Mouse (Mus musculus) spleen, adult 2 months (tissue): ENCODE measurements at regions not wholly inside any gene's neighbourhood (a gene's known extent, or its start where the extent isn't known, plus 50 kb on each side); places are given as distances from the start of the nearest gene placed in this dataset.

Experiments used
- DNase-seq, 2 experiments: peaks; one replicate each; pipeline versions ENCODE4 v3.0.0 to v3.0.0-alpha.2; 2012 to 2021; ENCODE audit warnings: low spot score in 2 of 2, low read depth in 1 of 2
- H3K27ac ChIP-seq: fragments of 200-500 bp; 2 replicates; pipeline ENCODE4 v1.5.1; 2012; ENCODE audit warnings: low read length, inconsistent platforms; ENCODE audit not compliant: insufficient read depth
- H3K27me3 ChIP-seq: fragments of 200-500 bp; 2 replicates; pipeline ENCODE4 v1.6.1; 2012; ENCODE audit warnings: mild to moderate bottlenecking, moderate library complexity, low read length, inconsistent platforms; ENCODE audit not compliant: control insufficient read depth, insufficient read depth
- H3K36me3 ChIP-seq: fragments of 200-500 bp; 2 replicates; pipeline ENCODE4 v1.6.1; 2012; ENCODE audit warnings: mild to moderate bottlenecking, low read length, inconsistent platforms; ENCODE audit not compliant: control insufficient read depth, insufficient read depth
- H3K4me1 ChIP-seq: fragments of 200-500 bp; 2 replicates; pipeline ENCODE4 v1.6.1; 2011; ENCODE audit warnings: inconsistent platforms; ENCODE audit not compliant: control insufficient read depth, insufficient read depth, insufficient read length
- H3K4me3 ChIP-seq: fragments of 200-500 bp; 2 replicates; pipeline ENCODE4 v1.5.1; 2011; ENCODE audit warnings: mild to moderate bottlenecking, inconsistent platforms; ENCODE audit not compliant: insufficient read depth, insufficient read length; ENCODE audit errors: extremely low read depth
- CTCF ChIP-seq: fragments of 200-500 bp; IDR thresholded peaks from 2 replicates; pipeline ENCODE4 v1.5.1; 2011; ENCODE audit warnings: mild to moderate bottlenecking, inconsistent platforms; ENCODE audit not compliant: insufficient read depth, insufficient read length, insufficient replicate concordance; ENCODE audit errors: extremely low read depth
- POLR2A ChIP-seq: fragments of 200-500 bp; IDR thresholded peaks from 2 replicates; pipeline ENCODE4 v1.6.1; 2011; ENCODE audit warnings: low read depth, low read length, inconsistent platforms
- WGBS: fragments of 180-500 bp; shearing (Covaris S2); methylation state at CpG from one replicate; pipeline ENCODE4 v1.1.7; 2018; 5-methylcytosine and 5-hydroxymethylcytosine counted together

- 86% methylated on average over 1 of the region's 1 CpGs for WGBS
Observed at GRCm38 (mm10) chr4:72250531-72250930, 49.8 kb upstream of the Tle1 start.

More at GRCm38 (mm10) chr4:72250531-72250930, 49.8 kb upstream of the Tle1 start:
- no peak overlapping the region for H3K27ac ChIP-seq
- no peak overlapping the region for H3K4me3 ChIP-seq
- no peak for DNase-seq
- no peaks in the 10 kb centered on the region for H3K4me1 ChIP-seq
- no peaks in the 10 kb centered on the region for H3K36me3 ChIP-seq
- no peaks in the 10 kb centered on the region for H3K27me3 ChIP-seq
- TF ChIP-seq POLR2A: no peak
- no peak for TF ChIP-seq CTCF
